Mouse (Mus musculus) heart, embryonic 14.5 days (tissue): ENCODE data around the gene Ptpa. TPM values are rescaled to one million over a fixed set of nuclear protein-coding genes. Genes with fewer than 3 reads are reported as not detected.
A peak's percentile ranks its signal among the peaks of the same experiment; 100 is the strongest.

Source experiments
- ATAC-seq: fragments of 200-750 bp; cut with Nextera tagmentation; 2 replicates; pipeline ENCODE4 v1.8.0; 2017; ENCODE audit warnings: low read depth, moderate TSS enrichment; ENCODE audit not compliant: insufficient number of reproducible peaks, insufficient read depth, low FRiP score
- H3K27ac ChIP-seq, 2 experiments: fragments of 200-500 bp in 1 of 2; fragments of 300-500 bp in 1 of 2; sonication (generic) in 1 of 2; replicated peaks in 1 of 2; 2 replicates each; pipeline ENCODE4 v1.5.1; 2012 to 2014; ENCODE audit warnings: low read depth in 2 of 2, low read length in 2 of 2, control low read depth in 1 of 2, mild to moderate bottlenecking in 1 of 2, mixed read lengths in 1 of 2; ENCODE audit not compliant: control insufficient read depth in 1 of 2, insufficient read depth in 1 of 2
- H3K27me3 ChIP-seq: fragments of 300-500 bp; sonication (generic); 2 replicates; pipeline ENCODE4 v1.6.1; 2014; ENCODE audit warnings: mild to moderate bottlenecking, low read length, control low read depth; ENCODE audit not compliant: control insufficient read depth, insufficient read depth
- H3K36me3 ChIP-seq: fragments of 300-500 bp; sonication (generic); 2 replicates; pipeline ENCODE4 v1.6.1; 2014; ENCODE audit warnings: mild to moderate bottlenecking, control low read depth, low read length, mixed read lengths; ENCODE audit not compliant: control insufficient read depth, insufficient read depth
- H3K4me1 ChIP-seq, 2 experiments: fragments of 200-500 bp in 1 of 2; fragments of 300-500 bp in 1 of 2; sonication (generic) in 1 of 2; 2 replicates each; pipeline ENCODE4 v1.6.1; 2012 to 2014; ENCODE audit warnings: low read length in 2 of 2, control low read depth in 1 of 2, mixed read lengths in 1 of 2; ENCODE audit not compliant: control insufficient read depth in 2 of 2, insufficient read depth in 2 of 2
- H3K4me2 ChIP-seq: fragments of 300-500 bp; sonication (generic); 2 replicates; pipeline ENCODE4 v1.6.1; 2014; ENCODE audit warnings: mild to moderate bottlenecking, low read length
- H3K4me3 ChIP-seq, 2 experiments: fragments of 200-500 bp in 1 of 2; fragments of 300-500 bp in 1 of 2; sonication (generic) in 1 of 2; 2 replicates each; pipeline ENCODE4 v1.5.1; 2012 to 2014; ENCODE audit warnings: low read length in 2 of 2, mild to moderate bottlenecking in 2 of 2, control low read depth in 1 of 2, low read depth in 1 of 2, moderate library complexity in 1 of 2; ENCODE audit not compliant: control insufficient read depth in 1 of 2, insufficient read depth in 1 of 2
- H3K9ac ChIP-seq: fragments of 300-500 bp; sonication (generic); 2 replicates; pipeline ENCODE4 v1.6.1; 2014; ENCODE audit warnings: mild to moderate bottlenecking, low read length
- H3K9me3 ChIP-seq: fragments of 300-500 bp; sonication (generic); 2 replicates; pipeline ENCODE4 v1.6.1; 2016; ENCODE audit warnings: low read length, control low read depth; ENCODE audit not compliant: control insufficient read depth
- WGBS: fragments of 180-500 bp; shearing (Covaris S2); extraction: QIAGEN DNeasy Blood & Tissue Kit; methylation state at CpG from one replicate; pipeline ENCODE4 v1.1.7; 2014; 5-methylcytosine and 5-hydroxymethylcytosine counted together
- polyA plus RNA-seq: library from polyadenylated mRNA; unstranded; fragments of >200 nt; fragmentation: Nextera tagmentation; extraction: Ambion mirVana; gene quantifications from 2 replicates; pipeline ENCODE4 v1.2.1, GENCODE M21; 2014

The Ptpa gene
- polyA plus RNA-seq, 1 experiment from 2014 or later, result 61.2 TPM

- no peaks in the 10 kb centered on the region for H3K9me3 ChIP-seq
- peak overlapping the region; percentile 64 for H3K9ac ChIP-seq
- H3K4me2 ChIP-seq, result peak overlapping the region; percentile 71
- no peaks in the 10 kb centered on the region for H3K27me3 ChIP-seq
- peak overlapping the region; percentile 22 to 39 for H3K4me3 ChIP-seq
- ATAC-seq, result no peak
- peaks cover 13 to 39% of the 10 kb centered on the region in 2 experiments for H3K4me1 ChIP-seq
- H3K36me3 ChIP-seq, result no peaks in the 10 kb centered on the region
- peak overlapping the region; percentile 84 to 86 for H3K27ac ChIP-seq
- 27% methylated on average over 5 of the region's 5 CpGs for WGBS
Measured at GRCm38 (mm10) chr2:30464411-30464810, 48.6 kb downstream of the Ptpa start.

- no peaks in the 10 kb centered on the region for H3K9me3 ChIP-seq
- no peak overlapping the region for H3K4me2 ChIP-seq
- H3K27me3 ChIP-seq, result no peaks in the 10 kb centered on the region
- H3K4me1 ChIP-seq, result peaks cover 22 to 45% of the 10 kb centered on the region in 2 experiments
- H3K27ac ChIP-seq, result no peak overlapping the region
- ATAC-seq, result no peak
- peak overlapping the region; percentile 25; the same call in 1 of the 2 replicates for H3K9ac ChIP-seq
- WGBS, result 53% methylated on average over 4 of the region's 4 CpGs
- H3K4me3 ChIP-seq, result no peak overlapping the region
- H3K36me3 ChIP-seq, result no peaks in the 10 kb centered on the region
Measured at GRCm38 (mm10) chr2:30466787-30467186, 50.9 kb downstream of the Ptpa start.

- 62% methylated on average over 6 of the region's 6 CpGs for WGBS
- Histone ChIP-seq H3K4me2 (peak overlapping the region; percentile 98), H3K4me1 (peaks cover 12 to 33% of the 10 kb centered on the region in 2 experiments), H3K4me3 (no peak overlapping the region), H3K9ac (peak overlapping the region; percentile 84; the same call in 1 of the 2 replicates), H3K36me3 (no peaks in the 10 kb centered on the region), H3K27ac (no peak overlapping the region), H3K27me3 (no peaks in the 10 kb centered on the region), H3K9me3 (no peaks in the 10 kb centered on the region)
- no peak for ATAC-seq
Measured at GRCm38 (mm10) chr2:30469009-30469408, 53.2 kb downstream of the Ptpa start.

- H3K27ac ChIP-seq, result peak overlapping the region; percentile 85 to 91
- 0 out of 2 replicates have a peak, but pooled peaks cover under 1% of the 10 kb centered on the region for H3K27me3 ChIP-seq
- no peaks in the 10 kb centered on the region for H3K9me3 ChIP-seq
- H3K9ac ChIP-seq, result peak overlapping the region; percentile 84
- H3K4me3 ChIP-seq, result peak overlapping the region; percentile 51 to 83
- H3K4me2 ChIP-seq, result peak overlapping the region; percentile 98
- no peak for ATAC-seq
- H3K4me1 ChIP-seq, result peaks cover 17 to 32% of the 10 kb centered on the region in 2 experiments
- 0% methylated on average over 19 of the region's 19 CpGs for WGBS
- no peaks in the 10 kb centered on the region for H3K36me3 ChIP-seq
Measured at GRCm38 (mm10) chr2:30469796-30470142, 53.9 kb downstream of the Ptpa start.

DNA sequence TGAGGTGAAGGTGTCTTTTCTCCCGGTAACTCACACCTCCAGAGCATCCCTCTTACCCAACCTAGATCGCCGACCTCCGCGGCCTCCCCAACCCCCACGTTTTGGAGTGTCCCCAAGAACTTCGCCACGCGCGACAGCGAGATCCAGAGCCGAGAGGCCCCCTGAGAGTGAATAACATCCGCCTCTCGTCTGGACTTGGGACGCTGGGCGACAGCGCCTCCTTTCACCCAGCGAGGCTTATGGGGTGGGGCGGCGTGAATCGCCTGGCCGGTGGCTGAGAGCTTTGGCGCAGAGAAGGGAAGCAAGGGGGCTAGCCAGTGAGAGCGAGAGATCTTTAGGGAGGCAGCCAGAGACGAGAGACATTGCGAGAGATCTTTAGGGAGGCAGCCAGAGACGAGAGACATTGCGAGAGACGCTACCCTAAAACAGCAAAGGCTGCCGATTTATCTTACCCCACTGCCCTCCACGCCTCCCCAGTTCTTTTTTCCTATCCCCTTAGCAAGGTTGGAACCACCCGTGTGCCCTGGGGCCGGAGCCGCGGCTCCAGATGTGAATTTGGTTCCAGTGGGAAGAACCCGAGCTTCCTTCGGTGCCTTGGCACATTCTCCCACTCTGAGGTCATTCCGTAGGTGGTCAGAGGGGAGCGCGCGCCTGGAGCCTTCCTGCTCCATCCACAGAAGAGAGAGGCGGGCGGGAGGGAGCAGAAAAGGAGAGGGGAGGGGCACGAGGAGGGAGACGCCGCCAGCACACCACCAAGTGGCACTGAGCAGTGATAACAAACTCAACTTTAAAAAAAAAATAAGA lies 54.5 kb downstream of the Ptpa start:
- peak; percentile 26 for ATAC-seq
- Histone ChIP-seq H3K4me2 (peak overlapping the region; percentile 98), H3K9me3 (no peaks in the 10 kb centered on the region), H3K27ac (peak overlapping the region; percentile 85 to 91), H3K4me1 (peaks cover 17 to 31% of the 10 kb centered on the region in 2 experiments), H3K36me3 (no peaks in the 10 kb centered on the region), H3K4me3 (peak overlapping the region; percentile 51 to 83), H3K27me3 (peaks cover 6% of the 10 kb centered on the region; the same call in 1 of the 2 replicates), H3K9ac (peak overlapping the region; percentile 84)
- 0% methylated on average over 46 of the region's 46 CpGs for WGBS

DNA sequence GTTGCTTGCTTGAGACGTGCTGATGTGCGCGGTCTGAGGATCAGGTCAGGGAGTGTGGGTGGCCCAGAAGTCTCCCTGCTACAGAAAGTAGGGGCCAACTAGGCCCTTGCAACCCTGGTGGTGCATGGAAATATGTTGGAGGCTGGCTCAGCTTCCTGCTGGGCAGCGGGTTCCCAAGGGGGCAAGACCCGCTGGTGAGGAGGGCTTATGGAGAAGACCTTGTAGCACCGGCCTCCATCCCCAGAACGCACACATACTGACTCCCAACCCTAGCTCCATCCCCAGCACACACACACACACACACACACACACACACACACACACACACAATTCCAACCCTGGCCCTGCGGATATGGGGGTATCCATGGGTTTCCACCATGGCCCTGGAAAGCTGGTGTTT lies 55.2 kb downstream of the Ptpa start:
- H3K9ac ChIP-seq, result peak overlapping the region; percentile 96
- no peaks in the 10 kb centered on the region for H3K9me3 ChIP-seq
- H3K27ac ChIP-seq, result peak overlapping the region; percentile 86 to 91
- H3K4me3 ChIP-seq, result peak overlapping the region; percentile 5 to 83; a peak in 3 of 4 replicates
- H3K27me3 ChIP-seq, result peaks cover 8% of the 10 kb centered on the region
- H3K4me1 ChIP-seq, result peaks cover 17 to 31% of the 10 kb centered on the region in 2 experiments
- H3K36me3 ChIP-seq, result no peaks in the 10 kb centered on the region
- 18% methylated on average over 8 of the region's 8 CpGs for WGBS
- no peak for ATAC-seq
- peak overlapping the region; percentile 98 for H3K4me2 ChIP-seq

GRCm38 (mm10) chr2:30471795-30472720 lies 56.2 kb downstream of the Ptpa start:
- peak overlapping the region; percentile 61 to 83 for H3K4me3 ChIP-seq
- peaks cover 8% of the 10 kb centered on the region for H3K27me3 ChIP-seq
- no peaks in the 10 kb centered on the region for H3K36me3 ChIP-seq
- H3K4me1 ChIP-seq, result peaks cover 17 to 23% of the 10 kb centered on the region in 2 experiments
- H3K9me3 ChIP-seq, result no peaks in the 10 kb centered on the region
- under 1% methylated on average over 43 of the region's 51 CpGs for WGBS
- H3K9ac ChIP-seq, result peak overlapping the region; percentile 96
- H3K4me2 ChIP-seq, result peak overlapping the region; percentile 98
- H3K27ac ChIP-seq, result peak overlapping the region; percentile 85 to 91
- ATAC-seq, result peak; percentile 58
